Mouse (Mus musculus) bone marrow macrophage, adult 2 months (primary cell): ENCODE data around the gene Ddc.

Source experiments
- CTCF ChIP-seq: IDR thresholded peaks from 2 replicates; pipeline ENCODE4 v1.5.1; 2012; ENCODE audit warnings: low read depth, mild to moderate bottlenecking, low read length, moderate library complexity
- POLR2A ChIP-seq: IDR thresholded peaks from 2 replicates; pipeline ENCODE4 v1.6.1; 2012; ENCODE audit warnings: mild to moderate bottlenecking, low read depth, low read length, borderline replicate concordance

- no peak for TF ChIP-seq CTCF
- no peak for TF ChIP-seq POLR2A
Observed at GRCm38 (mm10) chr11:11798690-11799089, 99.3 kb downstream of the Ddc start.
